Mouse (Mus musculus) lung, embryonic 15.5 days (tissue): ENCODE measurements around the gene Tprn. TPM values are rescaled to one million over a fixed set of nuclear protein-coding genes. Genes with fewer than 3 reads are reported as not detected.

Source experiments
- ATAC-seq: fragments of 200-750 bp; cut with Nextera tagmentation; 2 replicates; pipeline ENCODE4 v1.8.0; 2017; ENCODE audit warnings: moderate number of reproducible peaks, borderline replicate concordance; ENCODE audit not compliant: low FRiP score, low TSS enrichment; ENCODE audit errors: extremely low read depth
- H3K27ac ChIP-seq: fragments of 300-500 bp; sonication (generic); 2 replicates; pipeline ENCODE4 v1.5.1; 2015; ENCODE audit warnings: moderate library complexity, mild to moderate bottlenecking, inconsistent platforms
- H3K27me3 ChIP-seq: fragments of 300-500 bp; sonication (generic); 2 replicates; pipeline ENCODE4 v1.6.1; 2015; ENCODE audit warnings: inconsistent platforms
- H3K36me3 ChIP-seq: fragments of 300-500 bp; sonication (generic); 2 replicates; pipeline ENCODE4 v1.6.1; 2015; ENCODE audit warnings: inconsistent platforms
- H3K4me1 ChIP-seq: fragments of 300-500 bp; sonication (generic); 2 replicates; pipeline ENCODE4 v1.6.1; 2015; ENCODE audit warnings: inconsistent platforms
- H3K4me2 ChIP-seq: fragments of 300-500 bp; sonication (generic); 2 replicates; pipeline ENCODE4 v1.6.1; 2015; ENCODE audit warnings: inconsistent platforms, mild to moderate bottlenecking, moderate library complexity
- H3K4me3 ChIP-seq: fragments of 300-500 bp; sonication (generic); 2 replicates; pipeline ENCODE4 v1.5.1; 2015; ENCODE audit warnings: mild to moderate bottlenecking, inconsistent platforms
- H3K9ac ChIP-seq: fragments of 300-500 bp; sonication (generic); 2 replicates; pipeline ENCODE4 v1.6.1; 2015; ENCODE audit warnings: inconsistent platforms
- H3K9me3 ChIP-seq: fragments of 300-500 bp; sonication (generic); 2 replicates; pipeline ENCODE4 v1.6.1; 2016; ENCODE audit warnings: inconsistent platforms
- WGBS: fragments of 180-500 bp; shearing (Covaris S2); methylation state at CpG from one replicate; pipeline ENCODE4 v1.1.7; 2015; 5-methylcytosine and 5-hydroxymethylcytosine counted together
- polyA plus RNA-seq: library from polyadenylated mRNA; unstranded; fragments of >200 nt; fragmentation: Nextera tagmentation; extraction: Ambion mirVana; gene quantifications from 2 replicates; pipeline ENCODE4 v1.2.1, GENCODE M21; 2015

Tprn gene
- polyA plus RNA-seq, 1 experiment from 2014 or later, result 8.7 TPM

DNA sequence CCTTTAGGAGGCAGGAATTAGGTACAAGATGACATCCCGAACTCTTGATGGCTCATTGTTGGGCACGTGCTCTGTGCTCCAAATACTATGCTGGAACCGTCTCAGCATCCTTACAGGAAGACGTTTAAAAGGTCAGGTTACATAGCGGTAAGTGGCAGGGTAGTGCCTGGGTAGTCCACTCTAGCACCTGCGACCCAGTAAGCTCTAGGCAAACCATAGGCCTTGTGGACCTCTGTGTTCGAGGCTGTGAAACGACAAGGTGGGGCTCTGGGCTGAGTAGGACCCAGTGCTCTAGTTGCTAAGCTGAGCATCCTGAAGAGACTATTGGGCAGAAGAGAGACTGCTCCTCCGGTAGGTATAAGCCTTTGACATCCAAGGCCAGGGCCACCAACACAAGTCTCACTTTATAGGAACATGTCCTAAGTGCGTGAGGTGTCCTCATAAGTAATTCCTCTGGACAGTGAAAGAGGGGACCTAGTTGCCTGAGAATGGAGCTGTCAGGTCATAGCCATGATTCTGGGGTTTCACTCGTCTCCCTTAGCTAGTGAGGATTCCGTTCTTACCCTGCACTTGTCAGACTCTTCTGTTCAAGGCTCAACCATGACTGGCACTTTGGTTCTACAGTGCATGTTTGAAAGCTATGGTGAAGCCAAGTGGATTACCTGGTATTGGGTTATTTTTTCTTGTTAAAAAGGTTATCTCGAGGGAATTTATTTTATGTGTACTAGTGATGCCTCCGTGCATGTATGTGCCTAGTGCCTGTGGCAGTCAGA lies 43.4 kb downstream of the Tprn start:
- Histone ChIP-seq H3K9me3 (no peaks in the 10 kb centered on the region), H3K27me3 (peaks cover 65% of the 10 kb centered on the region), H3K4me2 (peak overlapping the region; percentile 79), H3K4me3 (peak overlapping the region; percentile 44), H3K9ac (peak overlapping the region; percentile 34; the same call in 1 of the 2 replicates), H3K36me3 (no peaks in the 10 kb centered on the region), H3K27ac (no peak overlapping the region), H3K4me1 (peaks cover 10% of the 10 kb centered on the region)
- 42% methylated on average over 14 of the region's 14 CpGs for WGBS
- no peak for ATAC-seq

DNA sequence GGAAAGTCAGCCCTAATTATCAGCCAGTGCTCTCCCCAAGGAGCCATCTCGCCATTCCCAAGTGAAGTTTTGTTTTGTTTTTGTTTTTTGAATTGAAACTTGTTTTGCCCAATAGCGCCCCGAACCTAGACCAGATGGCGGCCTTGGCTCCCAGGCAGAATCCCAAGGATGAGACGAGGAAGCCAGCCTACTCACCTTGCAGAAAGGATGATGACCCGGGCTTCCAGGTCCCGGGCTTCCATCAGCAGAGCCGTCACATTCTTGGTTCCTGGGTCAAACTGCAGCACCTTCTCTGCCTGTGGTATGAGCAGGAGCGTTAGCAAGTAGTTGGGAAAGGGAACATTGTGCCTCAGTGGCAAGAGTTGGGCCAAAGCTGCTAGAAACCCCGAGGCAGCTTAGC lies 47.8 kb downstream of the Tprn start:
- no peak overlapping the region for H3K4me3 ChIP-seq
- no peaks in the 10 kb centered on the region for H3K9me3 ChIP-seq
- H3K27ac ChIP-seq, result no peak overlapping the region
- H3K9ac ChIP-seq, result no peak overlapping the region
- peaks cover 3% of the 10 kb centered on the region for H3K4me1 ChIP-seq
- 48% methylated on average over 10 of the region's 10 CpGs for WGBS
- peaks cover 93% of the 10 kb centered on the region for H3K27me3 ChIP-seq
- no peak for ATAC-seq
- no peak overlapping the region for H3K4me2 ChIP-seq
- no peaks in the 10 kb centered on the region for H3K36me3 ChIP-seq

DNA sequence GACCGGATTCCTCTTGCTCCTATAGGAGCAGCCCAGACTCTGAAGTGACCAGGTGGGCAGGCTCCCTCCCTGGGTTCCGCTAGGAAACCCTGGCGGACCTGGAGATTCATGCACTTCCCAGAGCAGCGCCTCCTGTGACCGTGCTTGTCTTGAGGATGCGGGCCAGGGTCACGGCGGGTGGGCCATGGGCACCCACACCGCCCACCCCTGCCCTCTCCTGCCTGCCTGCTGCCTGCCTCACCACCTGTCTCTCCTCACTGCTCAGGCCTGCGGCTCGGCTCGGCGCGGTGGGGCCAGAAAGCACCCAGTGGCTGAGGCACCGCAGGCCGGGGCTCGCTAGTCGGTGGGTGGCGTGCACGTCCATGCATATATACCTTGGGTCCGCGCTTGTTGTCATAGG lies 48.6 kb downstream of the Tprn start:
- Histone ChIP-seq H3K4me2 (no peak overlapping the region), H3K27me3 (peaks cover 92% of the 10 kb centered on the region), H3K9ac (no peak overlapping the region), H3K27ac (no peak overlapping the region), H3K9me3 (no peaks in the 10 kb centered on the region), H3K4me3 (no peak overlapping the region), H3K36me3 (no peaks in the 10 kb centered on the region), H3K4me1 (no peaks in the 10 kb centered on the region)
- no peak for ATAC-seq
- WGBS, result 2% methylated on average over 22 of the region's 22 CpGs

DNA sequence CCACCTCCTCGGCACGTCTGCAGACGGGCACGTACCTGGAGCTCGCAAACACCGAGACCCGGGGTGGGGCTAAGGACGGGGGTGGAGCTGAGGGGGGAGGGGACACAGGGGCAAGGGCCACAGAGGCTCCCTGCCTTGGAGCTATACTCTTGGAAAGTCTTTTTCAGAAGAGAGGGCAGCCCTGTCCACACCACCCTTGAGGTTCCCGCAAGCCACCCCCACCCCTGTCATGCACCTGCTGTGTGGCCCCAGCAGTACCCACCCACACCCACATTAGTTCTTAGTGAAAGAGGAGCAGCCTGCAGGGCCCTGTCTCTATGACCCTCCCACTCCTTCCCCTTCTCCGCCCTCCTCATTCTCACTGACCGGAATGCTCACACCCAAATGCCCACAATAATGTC lies 49.1 kb downstream of the Tprn start:
- WGBS, result 2% methylated on average over 11 of the region's 11 CpGs
- ATAC-seq, result no peak
- no peak overlapping the region for H3K9ac ChIP-seq
- H3K9me3 ChIP-seq, result no peaks in the 10 kb centered on the region
- no peak overlapping the region for H3K27ac ChIP-seq
- H3K4me3 ChIP-seq, result no peak overlapping the region
- H3K4me1 ChIP-seq, result no peaks in the 10 kb centered on the region
- no peaks in the 10 kb centered on the region for H3K36me3 ChIP-seq
- no peak overlapping the region for H3K4me2 ChIP-seq
- H3K27me3 ChIP-seq, result peaks cover 92% of the 10 kb centered on the region

DNA sequence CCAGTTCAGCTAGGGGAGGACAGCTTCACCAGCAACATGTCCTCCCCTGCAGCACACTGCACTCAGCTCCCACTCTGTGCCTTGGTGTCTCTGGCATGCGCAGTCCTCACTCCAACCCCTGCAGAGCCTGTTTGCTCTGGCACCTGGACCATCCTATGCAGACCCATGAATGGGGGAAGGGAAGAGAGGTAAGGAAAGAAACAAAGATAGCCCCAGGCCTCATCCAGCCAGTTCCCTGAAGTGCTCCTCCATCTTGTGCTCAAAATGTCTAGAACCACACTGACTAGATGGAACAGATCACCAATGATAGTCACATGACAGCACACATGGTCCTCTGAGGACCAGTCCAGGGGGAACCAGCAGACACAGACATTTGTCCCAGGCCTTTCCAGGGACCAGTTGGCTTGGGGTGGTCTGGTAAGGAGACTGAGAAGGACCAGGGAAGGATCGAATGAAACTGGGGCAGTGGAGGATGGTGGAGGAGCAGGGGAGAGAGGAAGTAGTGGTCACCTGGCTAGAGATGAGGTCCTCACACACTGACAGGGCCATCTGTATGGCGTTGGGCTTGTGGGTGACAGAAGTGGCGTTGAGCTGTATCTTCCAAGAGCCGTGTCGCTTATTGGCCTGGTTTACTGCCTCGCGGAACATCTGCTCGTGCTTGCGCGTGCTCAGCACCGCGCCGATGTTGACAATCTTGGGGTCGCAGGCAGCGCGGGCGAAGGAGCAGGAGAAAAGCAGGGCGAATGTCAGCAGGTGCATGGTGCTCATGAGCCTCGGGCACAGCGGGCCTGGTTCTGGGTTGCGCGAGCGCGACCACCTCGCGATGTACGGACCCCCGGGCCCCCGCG lies 55.9 kb downstream of the Tprn start:
- no peaks in the 10 kb centered on the region for H3K36me3 ChIP-seq
- peaks cover 9% of the 10 kb centered on the region for H3K4me1 ChIP-seq
- H3K9ac ChIP-seq, result no peak overlapping the region
- no peak; the same call in 1 of the 2 replicates for ATAC-seq
- peak overlapping the region; percentile 26 for H3K4me3 ChIP-seq
- no peaks in the 10 kb centered on the region for H3K9me3 ChIP-seq
- WGBS, result 4% methylated on average over 31 of the region's 31 CpGs
- no peak overlapping the region for H3K27ac ChIP-seq
- peaks cover 63% of the 10 kb centered on the region for H3K27me3 ChIP-seq
- H3K4me2 ChIP-seq, result peak overlapping the region; percentile 54

DNA sequence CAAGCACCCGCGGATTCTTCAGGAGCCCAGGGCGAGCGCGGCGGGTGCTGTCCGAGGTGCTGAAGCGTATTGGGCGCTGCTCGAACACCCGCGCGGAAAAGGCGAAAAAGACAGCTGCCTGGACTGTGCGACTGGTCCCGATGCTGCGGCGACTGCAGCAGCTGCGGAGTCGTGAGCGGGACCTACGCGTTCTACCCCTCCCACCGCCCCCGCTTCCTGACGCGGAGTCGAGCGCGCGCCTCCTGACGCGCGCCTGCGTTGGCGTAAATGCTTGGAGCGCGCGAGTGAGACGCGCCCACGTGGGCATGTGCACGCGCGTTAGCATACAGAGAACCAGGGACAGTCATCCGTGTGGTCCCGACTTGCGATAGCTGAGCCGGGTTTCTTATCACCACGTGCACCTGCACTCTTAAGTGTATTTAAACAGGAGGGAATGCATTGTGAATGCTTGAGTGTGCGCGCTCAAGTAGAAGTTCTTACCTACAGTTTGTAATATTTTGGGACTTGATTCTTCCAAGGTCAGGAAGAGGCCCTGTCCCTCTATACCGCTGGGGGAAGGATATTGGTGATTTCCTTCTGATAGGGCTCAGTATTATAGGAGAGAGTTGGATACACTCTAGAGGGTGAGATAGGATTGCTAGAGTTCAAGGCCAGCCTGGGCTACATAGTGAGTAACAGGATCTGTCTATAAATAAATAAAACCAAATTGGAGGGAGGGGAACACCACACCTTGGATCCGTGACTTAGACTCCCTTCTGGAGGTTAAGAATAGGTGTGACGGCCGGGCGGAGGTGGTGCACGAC lies 56.8 kb downstream of the Tprn start, which contains the start of gene Grin1:
Gene Grin1, minus strand, starts transcription at position 217 of the 803 bp plus-strand sequence.
- Histone ChIP-seq H3K9ac (no peak within 1 kb of the TSS), H3K4me3 (peak within 1 kb of the TSS; percentile 26), H3K27ac (no peak within 1 kb of the TSS), H3K27me3 (peaks cover 55% of the 10 kb centered on the region), H3K9me3 (no peaks in the 10 kb centered on the region), H3K4me1 (peaks cover 9% of the 10 kb centered on the region), H3K4me2 (peak within 1 kb of the TSS; percentile 54), H3K36me3 (no peaks in the 10 kb centered on the region)
- peak; percentile 27; the same call in 1 of the 2 replicates for ATAC-seq
- WGBS, result 9% methylated on average over 58 of the region's 58 CpGs

Other genes starting within 250 kb of the Tprn start
- 67.3 and 71.1 TPM in 2 replicates for gene Nsmf, start 208.3 kb upstream of the Tprn start, polyA plus RNA-seq
- gene Entpd8, start 182.3 kb upstream of the Tprn start, polyA plus RNA-seq, result 0.31 and 0.52 TPM in 2 replicates
- gene Noxa1, start 167.5 kb upstream of the Tprn start, polyA plus RNA-seq, result 1.0 and 1.1 TPM in 2 replicates
- 15.7 and 16.0 TPM in 2 replicates for gene Nrarp, start 81.9 kb upstream of the Tprn start, polyA plus RNA-seq
- gene Tor4a, start 65.7 kb upstream of the Tprn start, polyA plus RNA-seq, result 8.8 and 11.7 TPM in 2 replicates
- gene Nelfb, start 51.1 kb upstream of the Tprn start, polyA plus RNA-seq, result 121 and 122 TPM in 2 replicates
- gene Stpg3, start 48.0 kb upstream of the Tprn start, polyA plus RNA-seq, result not detected in 2 replicates
- 0.69 and 1.4 TPM in 2 replicates for gene Fam166a, start 43.9 kb upstream of the Tprn start, polyA plus RNA-seq
- gene Tubb4b, start 37.9 kb upstream of the Tprn start, polyA plus RNA-seq, result 704 and 709 TPM in 2 replicates
- gene Slc34a3, start 28.3 kb upstream of the Tprn start, polyA plus RNA-seq, result not detected in 2 replicates
- gene Rnf224, start 25.8 kb upstream of the Tprn start, polyA plus RNA-seq, result not detected in 2 replicates
- gene Rnf208, start 20.4 kb upstream of the Tprn start, polyA plus RNA-seq, result 8.9 and 9.9 TPM in 2 replicates
- 0.19 and 0.35 TPM in 2 replicates for gene Cysrt1, start 20.2 kb upstream of the Tprn start, polyA plus RNA-seq
- gene AL732309.1, start 15.8 kb upstream of the Tprn start, polyA plus RNA-seq, result 3.5 and 5.0 TPM in 2 replicates
- gene Tmem203, start 7.2 kb upstream of the Tprn start, polyA plus RNA-seq, result 24.4 and 24.5 TPM in 2 replicates
- 229 and 239 TPM in 2 replicates for gene Ssna1, start 9.8 kb downstream of the Tprn start, polyA plus RNA-seq
- gene Anapc2, start 9.9 kb downstream of the Tprn start, polyA plus RNA-seq, result 132 and 136 TPM in 2 replicates
- not detected in 2 replicates for gene Tmem210, start 25.5 kb downstream of the Tprn start, polyA plus RNA-seq
- 3.4 and 4.5 TPM in 2 replicates for gene Lrrc26, start 27.3 kb downstream of the Tprn start, polyA plus RNA-seq
- 0.45 and 0.48 TPM in 2 replicates for gene Grin1, start 56.6 kb downstream of the Tprn start, polyA plus RNA-seq
- gene Man1b1, start 69.7 kb downstream of the Tprn start, polyA plus RNA-seq, result 48.8 and 52.0 TPM in 2 replicates
- 14.5 and 14.9 TPM in 2 replicates for gene Dpp7, start 93.7 kb downstream of the Tprn start, polyA plus RNA-seq
- 16.4 and 20.5 TPM in 2 replicates for gene Uap1l1, start 103.1 kb downstream of the Tprn start, polyA plus RNA-seq
- gene Sapcd2, start 109.7 kb downstream of the Tprn start, polyA plus RNA-seq, result 42.2 and 45.2 TPM in 2 replicates
- 2.1 and 3.6 TPM in 2 replicates for gene Entpd2, start 133.3 kb downstream of the Tprn start, polyA plus RNA-seq
- 27.5 and 28.7 TPM in 2 replicates for gene Npdc1, start 136.7 kb downstream of the Tprn start, polyA plus RNA-seq
- 0.11 TPM in 1 of 2 replicates, not detected in the other for gene Fut7, start 160.6 kb downstream of the Tprn start, polyA plus RNA-seq
- gene Abca2, start 166.1 kb downstream of the Tprn start, polyA plus RNA-seq, result 4.5 and 4.8 TPM in 2 replicates
- gene Clic3, start 194.2 kb downstream of the Tprn start, polyA plus RNA-seq, result 77.9 and 90.3 TPM in 2 replicates
- 31.5 and 37.0 TPM in 2 replicates for gene Paxx, start 198.5 kb downstream of the Tprn start, polyA plus RNA-seq
- 10.2 and 24.3 TPM in 2 replicates for gene Ptgds, start 207.4 kb downstream of the Tprn start, polyA plus RNA-seq
- gene Lcn12, start 231.3 kb downstream of the Tprn start, polyA plus RNA-seq, result not detected in 2 replicates
- gene Fbxw5, start 238.1 kb downstream of the Tprn start, polyA plus RNA-seq, result 72.8 and 76.2 TPM in 2 replicates
- 5.8 and 6.6 TPM in 2 replicates for gene C8g, start 239.1 kb downstream of the Tprn start, polyA plus RNA-seq